Mouse (Mus musculus): ENCODE measurements around the gene Abat. TPM values are rescaled to one million over a fixed set of nuclear protein-coding genes. Genes with fewer than 3 reads are reported as not detected.
A peak's percentile ranks its signal among the peaks of the same experiment; 100 is the strongest.

Gene Abat
- total and polyA plus RNA-seq, 2 experiments, result 150 to 168 TPM

DNA sequence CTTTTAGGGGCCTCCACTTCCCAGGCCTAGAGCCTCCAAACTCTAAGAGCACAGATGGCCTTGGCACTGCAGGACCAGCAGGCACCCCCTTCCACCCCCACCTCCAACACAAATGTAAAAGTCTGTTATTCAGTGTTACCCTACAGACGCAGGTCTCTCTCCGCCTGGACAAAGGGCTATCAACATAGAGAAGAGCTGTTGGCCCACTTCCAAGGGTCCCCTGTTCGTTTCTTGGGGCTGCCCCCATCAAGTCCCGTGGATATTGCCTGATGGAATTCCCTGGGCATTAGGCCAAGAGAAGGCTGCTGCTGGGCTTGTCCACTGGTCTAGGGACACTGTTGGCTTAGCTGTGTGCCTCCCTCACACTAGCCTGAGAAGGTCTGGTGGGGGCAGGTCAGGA is 951 bp downstream of the Abat start:
- peak overlapping the region; percentile 30 for H3K27ac ChIP-seq (replicated peaks; ENCODE audit: insufficient read depth, low read depth, low read length)

DNA sequence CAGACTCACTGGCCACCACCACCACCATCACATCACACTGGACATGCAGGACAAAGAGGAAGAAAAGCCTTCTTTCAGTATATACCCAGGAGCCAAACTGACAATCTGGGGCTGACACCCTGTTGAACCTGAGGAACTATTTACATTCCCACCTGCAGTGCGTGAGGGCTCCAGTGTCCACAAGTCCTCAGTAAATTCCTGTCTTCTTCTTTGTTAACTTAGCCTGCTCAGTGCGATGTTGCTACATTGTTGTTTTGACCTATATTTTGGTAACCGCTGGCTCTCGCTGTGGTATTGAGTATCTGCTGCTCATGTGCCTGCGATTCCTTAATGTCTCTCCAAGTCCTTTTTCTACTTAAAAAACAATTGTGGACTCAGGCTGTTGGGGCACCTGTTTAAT is 7.3 kb downstream of the Abat start:
- H3K27ac ChIP-seq (replicated peaks; ENCODE audit: insufficient read depth, low read depth, low read length), result no peak overlapping the region
- no peaks in the 10 kb centered on the region for H3K27me3 ChIP-seq (ENCODE audit: control insufficient read depth, insufficient read depth, low read length)
- H3K4me3 ChIP-seq (ENCODE audit: insufficient read depth, low read depth, low read length), result no peak overlapping the region
- peaks cover 31% of the 10 kb centered on the region; the same call in 1 of the 2 replicates for H3K79me2 ChIP-seq (ENCODE audit: control insufficient read depth, insufficient read depth, low read length)
- H3K4me1 ChIP-seq (ENCODE audit: control insufficient read depth, insufficient read depth, low read length), result peaks cover 25% of the 10 kb centered on the region
- 33% methylated on average over 5 of the region's 5 CpGs for WGBS
- no peak for DNase-seq (ENCODE audit: extremely low read depth, low read depth, low spot score)
- peaks cover 1% of the 10 kb centered on the region; the same call in 1 of the 2 replicates for H3K36me3 ChIP-seq (ENCODE audit: control insufficient read depth, insufficient read depth, low read length)
- no peak for TF ChIP-seq CTCF (IDR thresholded peaks at IDR 0.05; ENCODE audit: low read depth, low read length)
- no peak for TF ChIP-seq POLR2A (IDR thresholded peaks at IDR 0.05; ENCODE audit: extremely low read depth, insufficient read depth, low read length)
- H3K9ac ChIP-seq (ENCODE audit: low read depth, low read length), result no peak overlapping the region

More for the DNA sequence above, 951 bp downstream of the Abat start:
- peaks cover 18% of the 10 kb centered on the region for H3K4me1 ChIP-seq (ENCODE audit: control insufficient read depth, insufficient read depth, low read length)
- WGBS, result 6% methylated on average over 4 of the region's 4 CpGs
- peak; percentile 71 for DNase-seq (ENCODE audit: extremely low read depth, low read depth, low spot score)
- H3K36me3 ChIP-seq (ENCODE audit: control insufficient read depth, insufficient read depth, low read length), result no peaks in the 10 kb centered on the region
- H3K4me3 ChIP-seq (ENCODE audit: insufficient read depth, low read depth, low read length), result peak overlapping the region; percentile 81
- H3K79me2 ChIP-seq (ENCODE audit: control insufficient read depth, insufficient read depth, low read length), result peaks cover 20% of the 10 kb centered on the region; the same call in 1 of the 2 replicates
- TF ChIP-seq POLR2A (IDR thresholded peaks at IDR 0.05; ENCODE audit: extremely low read depth, insufficient read depth, low read length) (no peak), CTCF (IDR thresholded peaks at IDR 0.05; ENCODE audit: low read depth, low read length) (no peak)
- H3K9ac ChIP-seq (ENCODE audit: low read depth, low read length), result peak overlapping the region; percentile 92
- no peaks in the 10 kb centered on the region for H3K27me3 ChIP-seq (ENCODE audit: control insufficient read depth, insufficient read depth, low read length)

DNA sequence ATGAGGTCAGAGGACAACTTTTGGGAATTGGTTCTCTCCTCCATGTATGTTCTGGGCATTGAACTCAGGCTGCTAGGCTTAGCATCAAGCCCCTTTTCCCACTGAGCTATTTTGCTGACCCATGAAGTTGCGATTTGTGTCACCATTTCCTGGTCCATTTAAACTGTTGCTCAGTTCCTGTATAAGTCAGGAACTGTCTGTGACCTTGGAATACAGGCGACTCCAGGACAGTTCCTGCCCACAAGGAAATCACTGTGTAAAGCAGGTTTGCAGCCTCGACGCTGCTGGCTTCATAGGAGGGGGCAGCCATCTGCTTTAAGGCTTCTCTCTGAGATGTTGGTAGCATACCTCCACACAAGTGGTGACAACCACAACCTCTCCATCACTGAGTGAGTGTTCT is 8.1 kb downstream of the Abat start:
- peaks cover 29% of the 10 kb centered on the region for H3K79me2 ChIP-seq (ENCODE audit: control insufficient read depth, insufficient read depth, low read length)
- H3K4me1 ChIP-seq (ENCODE audit: control insufficient read depth, insufficient read depth, low read length), result peaks cover 26% of the 10 kb centered on the region
- H3K9ac ChIP-seq (ENCODE audit: low read depth, low read length), result no peak overlapping the region
- DNase-seq (ENCODE audit: extremely low read depth, low read depth, low spot score), result no peak
- TF ChIP-seq CTCF (IDR thresholded peaks at IDR 0.05; ENCODE audit: low read depth, low read length) (no peak), POLR2A (IDR thresholded peaks at IDR 0.05; ENCODE audit: extremely low read depth, insufficient read depth, low read length) (no peak)
- no peak overlapping the region for H3K4me3 ChIP-seq (ENCODE audit: insufficient read depth, low read depth, low read length)
- peaks cover 1% of the 10 kb centered on the region; the same call in 1 of the 2 replicates for H3K36me3 ChIP-seq (ENCODE audit: control insufficient read depth, insufficient read depth, low read length)
- no peaks in the 10 kb centered on the region for H3K27me3 ChIP-seq (ENCODE audit: control insufficient read depth, insufficient read depth, low read length)
- WGBS, result 62% methylated on average over 4 of the region's 4 CpGs
- H3K27ac ChIP-seq (replicated peaks; ENCODE audit: insufficient read depth, low read depth, low read length), result no peak overlapping the region

DNA sequence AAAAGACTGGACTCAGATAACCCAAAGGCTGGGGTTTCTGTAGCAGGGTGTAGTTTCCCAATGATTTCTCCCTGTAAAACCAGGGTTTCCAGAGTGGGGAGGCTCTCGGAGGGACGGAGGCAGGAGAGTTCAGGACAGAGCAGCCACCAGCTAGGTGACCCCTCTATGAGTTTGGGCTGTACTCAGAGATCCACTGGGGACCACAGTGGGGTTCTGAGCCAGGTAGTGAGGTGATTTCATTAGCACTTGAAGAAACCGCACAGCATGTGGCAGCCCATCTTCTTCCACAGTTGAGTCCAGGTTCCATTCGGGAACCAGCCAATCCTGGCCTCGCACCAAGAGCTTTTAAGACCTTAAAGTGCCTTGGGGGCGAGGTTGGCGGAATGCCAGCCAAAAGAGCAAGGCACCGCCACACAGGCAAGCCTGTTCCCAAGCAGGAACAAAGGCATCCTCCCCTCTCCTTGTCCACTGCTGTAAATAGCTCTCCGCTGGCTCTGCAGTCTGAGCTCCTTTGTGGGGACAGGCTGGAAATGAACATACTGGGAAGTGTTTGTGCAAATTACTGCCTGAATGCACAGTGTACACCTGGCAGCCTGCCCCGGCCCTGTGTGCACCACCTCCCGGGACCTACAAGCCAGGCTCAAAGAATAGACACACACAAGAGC is 10.4 kb downstream of the Abat start:
- no peaks in the 10 kb centered on the region for H3K27me3 ChIP-seq (ENCODE audit: control insufficient read depth, insufficient read depth, low read length)
- peaks cover 18% of the 10 kb centered on the region for H3K79me2 ChIP-seq (ENCODE audit: control insufficient read depth, insufficient read depth, low read length)
- peaks cover 26% of the 10 kb centered on the region for H3K4me1 ChIP-seq (ENCODE audit: control insufficient read depth, insufficient read depth, low read length)
- DNase-seq (ENCODE audit: extremely low read depth, low read depth, low spot score), result peak; percentile 39
- no peak overlapping the region for H3K27ac ChIP-seq (replicated peaks; ENCODE audit: insufficient read depth, low read depth, low read length)
- H3K36me3 ChIP-seq (ENCODE audit: control insufficient read depth, insufficient read depth, low read length), result peaks cover 1% of the 10 kb centered on the region; the same call in 1 of the 2 replicates
- no peak overlapping the region for H3K9ac ChIP-seq (ENCODE audit: low read depth, low read length)
- H3K4me3 ChIP-seq (ENCODE audit: insufficient read depth, low read depth, low read length), result no peak overlapping the region
- TF ChIP-seq CTCF (IDR thresholded peaks at IDR 0.05; ENCODE audit: low read depth, low read length) (no peak), POLR2A (IDR thresholded peaks at IDR 0.05; ENCODE audit: extremely low read depth, insufficient read depth, low read length) (no peak)
- 43% methylated on average over 11 of the region's 11 CpGs for WGBS

DNA sequence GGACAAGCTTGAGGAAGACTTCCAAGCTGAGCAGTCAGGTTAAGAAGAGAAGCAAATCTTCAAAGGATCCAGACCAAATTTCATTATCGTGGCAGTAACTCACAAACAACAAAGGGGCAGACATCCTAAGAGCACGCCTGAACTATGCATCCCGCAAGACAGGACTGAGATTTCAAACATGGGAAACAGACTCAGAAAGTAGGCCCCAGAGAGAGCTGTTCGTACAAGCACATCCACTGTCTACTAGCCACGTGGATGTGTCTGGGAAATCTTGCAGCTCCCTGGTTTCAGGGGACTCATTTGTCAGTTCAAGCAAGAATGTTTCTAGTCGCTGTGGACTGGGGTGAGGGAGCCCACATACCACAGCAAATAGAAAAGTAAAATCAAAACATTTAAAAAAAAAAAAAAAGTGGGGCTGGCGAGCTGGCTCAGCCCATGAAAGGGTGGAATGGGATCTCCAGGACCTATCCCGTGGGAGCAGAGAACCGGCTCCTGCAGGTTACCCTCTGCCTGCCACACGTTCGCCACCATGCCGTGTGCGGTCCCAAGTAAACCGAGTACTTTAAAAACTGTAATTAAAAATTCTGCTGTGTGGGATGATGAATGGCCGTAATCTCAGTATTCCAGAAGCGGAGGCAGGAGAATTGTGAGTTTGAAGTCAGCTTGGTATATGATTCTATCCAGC is 11.1 kb downstream of the Abat start:
- WGBS, result 89% methylated on average over 16 of the region's 16 CpGs
- no peak overlapping the region for H3K9ac ChIP-seq (ENCODE audit: low read depth, low read length)

More for the DNA sequence above, 11.1 kb downstream of the Abat start:
- no peak for DNase-seq (ENCODE audit: extremely low read depth, low read depth, low spot score)
- H3K27ac ChIP-seq (replicated peaks; ENCODE audit: insufficient read depth, low read depth, low read length), result no peak overlapping the region
- H3K79me2 ChIP-seq (ENCODE audit: control insufficient read depth, insufficient read depth, low read length), result peaks cover 18% of the 10 kb centered on the region
- no peak for TF ChIP-seq POLR2A (IDR thresholded peaks at IDR 0.05; ENCODE audit: extremely low read depth, insufficient read depth, low read length)
- no peak for TF ChIP-seq CTCF (IDR thresholded peaks at IDR 0.05; ENCODE audit: low read depth, low read length)
- no peaks in the 10 kb centered on the region for H3K27me3 ChIP-seq (ENCODE audit: control insufficient read depth, insufficient read depth, low read length)
- H3K36me3 ChIP-seq (ENCODE audit: control insufficient read depth, insufficient read depth, low read length), result peaks cover 1% of the 10 kb centered on the region; the same call in 1 of the 2 replicates
- H3K4me3 ChIP-seq (ENCODE audit: insufficient read depth, low read depth, low read length), result no peak overlapping the region
- H3K4me1 ChIP-seq (ENCODE audit: control insufficient read depth, insufficient read depth, low read length), result peaks cover 26% of the 10 kb centered on the region

Measured in liver, adult 2 months (tissue).